Mouse (Mus musculus) testis, adult 2 months (tissue): ENCODE results near the gene Kcnd3.

ENCODE experiments used
- CTCF ChIP-seq: fragments of 200-500 bp; IDR thresholded peaks from 2 replicates; pipeline ENCODE4 v1.5.1; 2012; ENCODE audit warnings: low read depth, mild to moderate bottlenecking, inconsistent platforms, low read length, moderate library complexity; ENCODE audit not compliant: control insufficient read depth, insufficient read depth, insufficient replicate concordance
- POLR2A ChIP-seq: fragments of 200-500 bp; IDR thresholded peaks from 2 replicates; pipeline ENCODE4 v1.6.1; 2012; ENCODE audit warnings: low read depth, mild to moderate bottlenecking, inconsistent platforms, low read length, moderate library complexity; ENCODE audit not compliant: control insufficient read depth

GRCm38 (mm10) chr3:105714820-105715167 lies 262.7 kb downstream of the Kcnd3 start:
- TF ChIP-seq CTCF (no peak), POLR2A (no peak)
